Mouse (Mus musculus): ENCODE measurements around the gene E130308A19Rik. TPM values are rescaled to one million over a fixed set of nuclear protein-coding genes. Genes with fewer than 3 reads are reported as not detected.

The E130308A19Rik gene
- polyA plus RNA-seq, 1 experiment from 2014 or later, result 16.4 TPM

DNA sequence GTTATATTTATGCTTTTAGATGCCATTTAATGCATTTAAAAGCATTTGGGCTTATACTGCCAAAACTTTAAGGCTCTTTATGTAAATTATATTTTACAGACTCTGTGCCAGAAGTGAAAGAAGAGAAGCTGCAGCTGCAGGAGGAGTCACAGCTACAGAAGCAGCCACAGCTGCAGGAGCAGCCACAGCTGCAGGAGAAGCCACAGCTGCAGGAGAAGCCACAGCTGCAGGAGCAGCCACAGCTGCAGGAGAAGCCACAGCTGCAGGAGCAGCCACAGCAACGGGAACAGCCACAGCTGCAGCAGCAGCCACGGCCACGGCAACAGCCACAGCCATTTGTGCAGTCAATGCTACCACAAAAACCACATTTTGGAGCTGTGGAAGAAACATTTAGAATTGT is 15.6 kb upstream of the E130308A19Rik start:
- H3K27ac ChIP-seq (ENCODE audit: low read length), result no peak overlapping the region
- 60% methylated on average over 3 of the region's 3 CpGs for WGBS
- H3K4me3 ChIP-seq (ENCODE audit: low read depth, low read length), result no peak overlapping the region
- ATAC-seq (no peak), DNase-seq (ENCODE audit: low spot score) (no peak)
- H3K4me2 ChIP-seq (replicated peaks; ENCODE audit: low read depth, low read length), result no peak overlapping the region
- H3K36me3 ChIP-seq (ENCODE audit: insufficient read depth, low read length), result no peaks in the 10 kb centered on the region; the same call in 1 of the 2 replicates
- no peaks in the 10 kb centered on the region for H3K27me3 ChIP-seq (replicated peaks; ENCODE audit: insufficient read depth, low read length)
- H3K4me1 ChIP-seq (ENCODE audit: insufficient read depth, low read depth, low read length), result no peaks in the 10 kb centered on the region
- H3K9me3 ChIP-seq (ENCODE audit: low read length), result no peaks in the 10 kb centered on the region
- H3K9ac ChIP-seq (replicated peaks; ENCODE audit: low read depth), result no peak overlapping the region
- no peak for TF ChIP-seq CTCF (IDR thresholded peaks at IDR 0.05)
- no peak for TF ChIP-seq EP300 (IDR thresholded peaks at IDR 0.05)

- TF ChIP-seq CTCF (IDR thresholded peaks at IDR 0.05) (peak; percentile 67), EP300 (IDR thresholded peaks at IDR 0.05) (no peak)
- no peaks in the 10 kb centered on the region; the same call in 1 of the 2 replicates for H3K36me3 ChIP-seq (ENCODE audit: insufficient read depth, low read length)
- H3K4me2 ChIP-seq (replicated peaks; ENCODE audit: low read depth, low read length), result no peak overlapping the region
- H3K27me3 ChIP-seq (replicated peaks; ENCODE audit: insufficient read depth, low read length), result no peaks in the 10 kb centered on the region
- no peaks in the 10 kb centered on the region for H3K9me3 ChIP-seq (ENCODE audit: low read length)
- ATAC-seq (no peak), DNase-seq (ENCODE audit: low spot score) (peak; percentile 79)
- no peak overlapping the region for H3K27ac ChIP-seq (ENCODE audit: low read length)
- no peaks in the 10 kb centered on the region for H3K4me1 ChIP-seq (ENCODE audit: insufficient read depth, low read depth, low read length)
- H3K9ac ChIP-seq (replicated peaks; ENCODE audit: low read depth), result no peak overlapping the region
- no peak overlapping the region for H3K4me3 ChIP-seq (ENCODE audit: low read depth, low read length)
- 8% methylated on average over 1 of the region's 1 CpGs for WGBS
Observed at GRCm38 (mm10) chr4:59614986-59615385, 11.0 kb upstream of the E130308A19Rik start.

DNA sequence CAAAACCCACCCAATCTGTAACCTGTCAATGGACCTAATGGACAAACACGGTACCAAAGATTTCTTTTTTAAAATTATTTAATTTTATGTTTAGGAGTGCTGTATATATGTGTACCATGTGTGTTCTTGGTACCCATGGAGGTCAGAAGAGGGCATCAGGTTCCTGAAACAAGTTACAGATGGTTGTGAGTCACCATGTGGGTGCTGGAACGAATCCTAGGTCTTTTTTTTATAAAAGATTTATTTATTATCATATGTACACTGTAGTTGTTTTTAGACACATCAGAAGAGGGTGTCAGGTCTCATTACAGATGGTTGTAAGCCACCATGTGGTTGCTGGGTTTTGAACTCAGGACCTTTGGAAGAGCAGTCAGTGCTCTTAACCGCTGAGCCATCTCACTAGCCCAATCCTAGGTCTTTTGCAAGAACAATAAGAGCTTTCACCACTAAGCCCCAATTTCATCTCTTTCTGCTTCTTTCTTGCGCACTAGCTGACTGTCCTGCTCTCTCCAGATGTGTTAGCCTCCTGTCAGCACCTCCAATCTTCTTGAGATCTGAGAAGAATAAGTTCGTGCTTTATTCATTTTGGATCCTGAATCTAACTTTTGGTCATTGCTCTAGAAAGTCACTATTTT is 6.3 kb upstream of the E130308A19Rik start:
- no peaks in the 10 kb centered on the region for H3K9me3 ChIP-seq (ENCODE audit: low read length)
- no peak overlapping the region for H3K9ac ChIP-seq (replicated peaks; ENCODE audit: low read depth)
- ATAC-seq (no peak), DNase-seq (ENCODE audit: low spot score) (no peak)
- TF ChIP-seq CTCF (IDR thresholded peaks at IDR 0.05) (no peak), EP300 (IDR thresholded peaks at IDR 0.05) (no peak)
- 78% methylated on average over 5 of the region's 5 CpGs for WGBS
- no peaks in the 10 kb centered on the region for H3K27me3 ChIP-seq (replicated peaks; ENCODE audit: insufficient read depth, low read length)
- H3K4me1 ChIP-seq (ENCODE audit: insufficient read depth, low read depth, low read length), result no peaks in the 10 kb centered on the region
- H3K4me3 ChIP-seq (ENCODE audit: low read depth, low read length), result no peak overlapping the region
- H3K4me2 ChIP-seq (replicated peaks; ENCODE audit: low read depth, low read length), result no peak overlapping the region
- H3K27ac ChIP-seq (ENCODE audit: low read length), result no peak overlapping the region
- no peaks in the 10 kb centered on the region for H3K36me3 ChIP-seq (ENCODE audit: insufficient read depth, low read length)

- WGBS, result 2% methylated on average over 15 of the region's 18 CpGs
- no peaks in the 10 kb centered on the region for H3K9me3 ChIP-seq (ENCODE audit: low read length)
- H3K27ac ChIP-seq (ENCODE audit: low read length), result peak overlapping the region; percentile 86
- H3K9ac ChIP-seq (replicated peaks; ENCODE audit: low read depth), result peak overlapping the region; percentile 70
- no peaks in the 10 kb centered on the region; the same call in 1 of the 2 replicates for H3K4me1 ChIP-seq (ENCODE audit: insufficient read depth, low read depth, low read length)
- ATAC-seq (no peak), DNase-seq (ENCODE audit: low spot score) (no peak)
- peak overlapping the region; percentile 77 for H3K4me2 ChIP-seq (replicated peaks; ENCODE audit: low read depth, low read length)
- no peak for TF ChIP-seq EP300 (IDR thresholded peaks at IDR 0.05)
- no peak for TF ChIP-seq CTCF (IDR thresholded peaks at IDR 0.05)
- H3K27me3 ChIP-seq (replicated peaks; ENCODE audit: insufficient read depth, low read length), result no peaks in the 10 kb centered on the region
- no peaks in the 10 kb centered on the region for H3K36me3 ChIP-seq (ENCODE audit: insufficient read depth, low read length)
- H3K4me3 ChIP-seq (ENCODE audit: low read depth, low read length), result peak overlapping the region; percentile 91
Observed at GRCm38 (mm10) chr4:59625676-59625997, 374 bp upstream of the E130308A19Rik start.

GRCm38 (mm10) chr4:59628255-59628654 is 2.2 kb downstream of the E130308A19Rik start:
- Histone ChIP-seq H3K9me3 (ENCODE audit: low read length) (no peaks in the 10 kb centered on the region), H3K9ac (replicated peaks; ENCODE audit: low read depth) (no peak overlapping the region), H3K27ac (ENCODE audit: low read length) (no peak overlapping the region), H3K4me3 (ENCODE audit: low read depth, low read length) (no peak overlapping the region), H3K4me2 (replicated peaks; ENCODE audit: low read depth, low read length) (no peak overlapping the region), H3K27me3 (replicated peaks; ENCODE audit: insufficient read depth, low read length) (no peaks in the 10 kb centered on the region), H3K4me1 (ENCODE audit: insufficient read depth, low read depth, low read length) (no peaks in the 10 kb centered on the region; the same call in 1 of the 2 replicates), H3K36me3 (ENCODE audit: insufficient read depth, low read length) (no peaks in the 10 kb centered on the region)
- ATAC-seq, result no peak
- no peak for DNase-seq (ENCODE audit: low spot score)
- TF ChIP-seq CTCF (IDR thresholded peaks at IDR 0.05), result no peak
- no peak for TF ChIP-seq EP300 (IDR thresholded peaks at IDR 0.05)
- WGBS, result 40% methylated on average over 4 of the region's 4 CpGs

- no peak for ATAC-seq
Observed at GRCm38 (mm10) chr4:59629076-59629874, 3.3 kb downstream of the E130308A19Rik start.

More at GRCm38 (mm10) chr4:59629076-59629874, 3.3 kb downstream of the E130308A19Rik start:
- TF ChIP-seq CTCF (IDR thresholded peaks at IDR 0.05), result no peak
- no peak for TF ChIP-seq EP300 (IDR thresholded peaks at IDR 0.05)
- Histone ChIP-seq H3K4me3 (ENCODE audit: low read depth, low read length) (no peak overlapping the region), H3K4me1 (ENCODE audit: insufficient read depth, low read depth, low read length) (no peaks in the 10 kb centered on the region; the same call in 1 of the 2 replicates), H3K27me3 (replicated peaks; ENCODE audit: insufficient read depth, low read length) (no peaks in the 10 kb centered on the region), H3K36me3 (ENCODE audit: insufficient read depth, low read length) (no peaks in the 10 kb centered on the region), H3K9me3 (ENCODE audit: low read length) (no peaks in the 10 kb centered on the region), H3K9ac (replicated peaks; ENCODE audit: low read depth) (no peak overlapping the region), H3K4me2 (replicated peaks; ENCODE audit: low read depth, low read length) (no peak overlapping the region), H3K27ac (ENCODE audit: low read length) (no peak overlapping the region)
- DNase-seq (ENCODE audit: low spot score), result no peak
- WGBS, result 26% methylated on average over 7 of the region's 7 CpGs
